Mouse (Mus musculus) brain, embryonic 14.5 days (tissue): ENCODE data around the gene Slc9a1. TPM values are rescaled to one million over a fixed set of nuclear protein-coding genes. Genes with fewer than 3 reads are reported as not detected.
A peak's percentile ranks its signal among the peaks of the same experiment; 100 is the strongest.

Experiments used
- DNase-seq: peaks from one replicate; pipeline ENCODE4 v3.0.0-alpha.2; 2011; ENCODE audit warnings: low read depth
- CTCF ChIP-seq: fragments of 200-500 bp; IDR thresholded peaks from 2 replicates; pipeline ENCODE4 v1.5.1; 2012; ENCODE audit warnings: inconsistent platforms, mild to moderate bottlenecking, moderate library complexity, borderline replicate concordance; ENCODE audit not compliant: insufficient read depth, insufficient read length; ENCODE audit errors: extremely low read depth
- POLR2A ChIP-seq: fragments of 200-500 bp; IDR thresholded peaks from 2 replicates; pipeline ENCODE4 v1.6.1; 2012; ENCODE audit warnings: mild to moderate bottlenecking, inconsistent platforms, borderline replicate concordance; ENCODE audit not compliant: poor library complexity, insufficient read depth, insufficient read length, severe bottlenecking; ENCODE audit errors: extremely low read depth
- polyA plus RNA-seq: library from polyadenylated mRNA; depleted of rRNA; stranded (reverse); fragments of >200 nt; gene quantifications from 2 replicates; pipeline ENCODE4 v1.2.3, GENCODE M21; 2012

The Slc9a1 gene
- polyA plus RNA-seq, 1 experiment = 33.1 TPM

GRCm38 (mm10) chr4:133390585-133390984 lies 21.1 kb downstream of the Slc9a1 start:
- TF ChIP-seq CTCF (no peak), POLR2A (no peak)
- no peak for DNase-seq

GRCm38 (mm10) chr4:133391185-133392040 lies 21.9 kb downstream of the Slc9a1 start:
- no peak for DNase-seq
- TF ChIP-seq CTCF = no peak
- TF ChIP-seq POLR2A = no peak

- no peak for DNase-seq
- TF ChIP-seq POLR2A (no peak), CTCF (no peak)
Measured at GRCm38 (mm10) chr4:133394981-133395573, 25.6 kb downstream of the Slc9a1 start.

GRCm38 (mm10) chr4:133396079-133396478 lies 26.6 kb downstream of the Slc9a1 start:
- TF ChIP-seq CTCF = no peak
- TF ChIP-seq POLR2A = no peak
- DNase-seq = peak; percentile 29

- DNase-seq = no peak
- no peak for TF ChIP-seq CTCF
- no peak for TF ChIP-seq POLR2A
Measured at GRCm38 (mm10) chr4:133397299-133397698, 27.8 kb downstream of the Slc9a1 start.

- DNase-seq = no peak
- TF ChIP-seq CTCF = no peak
Measured at GRCm38 (mm10) chr4:133397961-133398360, 28.5 kb downstream of the Slc9a1 start.

GRCm38 (mm10) chr4:133398619-133399018 lies 29.1 kb downstream of the Slc9a1 start:
- TF ChIP-seq POLR2A (no peak), CTCF (no peak)
- DNase-seq = no peak

- TF ChIP-seq POLR2A = no peak
- TF ChIP-seq CTCF = no peak
- no peak for DNase-seq
Measured at GRCm38 (mm10) chr4:133399509-133399908, 30.0 kb downstream of the Slc9a1 start.

- no peak for DNase-seq
- TF ChIP-seq POLR2A (no peak), CTCF (no peak)
Measured at GRCm38 (mm10) chr4:133400098-133400497, 30.6 kb downstream of the Slc9a1 start.

- DNase-seq = no peak
- TF ChIP-seq CTCF (no peak), POLR2A (no peak)
Measured at GRCm38 (mm10) chr4:133402011-133402410, 32.5 kb downstream of the Slc9a1 start.

- DNase-seq = no peak
- no peak for TF ChIP-seq POLR2A
- TF ChIP-seq CTCF = no peak
Measured at GRCm38 (mm10) chr4:133403611-133404228, 34.2 kb downstream of the Slc9a1 start.

- no peak for DNase-seq
- TF ChIP-seq POLR2A = no peak
- TF ChIP-seq CTCF = no peak
Measured at GRCm38 (mm10) chr4:133404256-133404655, 34.8 kb downstream of the Slc9a1 start.

- TF ChIP-seq CTCF (no peak), POLR2A (no peak)
- DNase-seq = peak; percentile 31
Measured at GRCm38 (mm10) chr4:133406313-133407056, 37.0 kb downstream of the Slc9a1 start.
